Mouse (Mus musculus) urinary bladder, adult 2 months (tissue): ENCODE measurements around the gene Hspb6. TPM values are rescaled to one million over a fixed set of nuclear protein-coding genes. Genes with fewer than 3 reads are reported as not detected.

Experiments
- DNase-seq: peaks from one replicate; pipeline ENCODE4 v3.0.0; 2022; ENCODE audit warnings: low spot score
- polyA plus RNA-seq: library from polyadenylated mRNA; depleted of rRNA; stranded (reverse); fragments of >200 nt; gene quantifications from 2 replicates; pipeline ENCODE4 v1.2.3, GENCODE M21; 2012

Gene Hspb6
- polyA plus RNA-seq, 1 experiment = 342 TPM

GRCm38 (mm10) chr7:30553021-30553589 is 1.1 kb downstream of the Hspb6 start:
- DNase-seq = peak; percentile 56

GRCm38 (mm10) chr7:30553810-30554584 is 2.0 kb downstream of the Hspb6 start:
- no peak for DNase-seq

GRCm38 (mm10) chr7:30556894-30557536 is 5.0 kb downstream of the Hspb6 start:
- no peak for DNase-seq

- DNase-seq = no peak
Observed at GRCm38 (mm10) chr7:30557901-30558514, 6.0 kb downstream of the Hspb6 start.

- no peak for DNase-seq
Observed at GRCm38 (mm10) chr7:30558656-30559442, 6.9 kb downstream of the Hspb6 start.

GRCm38 (mm10) chr7:30559443-30559954 is 7.5 kb downstream of the Hspb6 start, which contains the start of gene Lin37:
TSS of gene Lin37 (minus strand) at chr7:30559838.
- DNase-seq = peak; percentile 76

- no peak for DNase-seq
Observed at GRCm38 (mm10) chr7:30560296-30560695, 8.3 kb downstream of the Hspb6 start.

- peak; percentile 47 for DNase-seq
Observed at GRCm38 (mm10) chr7:30562526-30563116, 10.6 kb downstream of the Hspb6 start.

GRCm38 (mm10) chr7:30563117-30563905 is 11.3 kb downstream of the Hspb6 start, which contains the start of the genes U2af1l4, Gm49396 and Psenen:
TSS of gene U2af1l4 (plus strand) at chr7:30563301.
TSS of gene Gm49396 (plus strand) at chr7:30563344.
TSS of gene Psenen (minus strand) at chr7:30563627.
- DNase-seq = peak; percentile 73

- no peak for DNase-seq
Observed at GRCm38 (mm10) chr7:30563906-30564280, 11.9 kb downstream of the Hspb6 start.

- no peak for DNase-seq
Observed at GRCm38 (mm10) chr7:30564970-30565571, 13.1 kb downstream of the Hspb6 start, which contains the start of gene Igflr1. TSS of gene Igflr1 (plus strand) at chr7:30565427.

GRCm38 (mm10) chr7:30566033-30566432 is 14.1 kb downstream of the Hspb6 start:
- DNase-seq = no peak

GRCm38 (mm10) chr7:30567555-30567954 is 15.6 kb downstream of the Hspb6 start:
- DNase-seq = no peak

GRCm38 (mm10) chr7:30572389-30572788 is 20.4 kb downstream of the Hspb6 start:
- DNase-seq = no peak

- no peak for DNase-seq
Observed at GRCm38 (mm10) chr7:30572969-30573368, 21.0 kb downstream of the Hspb6 start.

GRCm38 (mm10) chr7:30579950-30580349 is 28.0 kb downstream of the Hspb6 start:
- DNase-seq = no peak

- no peak for DNase-seq
Observed at GRCm38 (mm10) chr7:30581547-30581946, 29.6 kb downstream of the Hspb6 start.

- no peak for DNase-seq
Observed at GRCm38 (mm10) chr7:30584339-30584738, 32.4 kb downstream of the Hspb6 start.

- DNase-seq = no peak
Observed at GRCm38 (mm10) chr7:30585170-30585569, 33.2 kb downstream of the Hspb6 start.
